Mouse (Mus musculus) embryonic facial prominence, embryonic 12.5 days (tissue): ENCODE results near the gene Pou2f1. TPM values are rescaled to one million over a fixed set of nuclear protein-coding genes. Genes with fewer than 3 reads are reported as not detected.

Source experiments
- ATAC-seq: fragments of 200-750 bp; cut with Nextera tagmentation; 2 replicates; pipeline ENCODE4 v1.8.0; 2017; ENCODE audit not compliant: insufficient number of reproducible peaks, insufficient read depth, low FRiP score, low TSS enrichment
- H3K27ac ChIP-seq: fragments of 300-500 bp; sonication (generic); 2 replicates; pipeline ENCODE4 v1.5.1; 2016; ENCODE audit warnings: mild to moderate bottlenecking
- H3K27me3 ChIP-seq: fragments of 300-500 bp; sonication (generic); 2 replicates; pipeline ENCODE4 v1.6.1; 2016; ENCODE audit warnings: mild to moderate bottlenecking, moderate library complexity
- H3K36me3 ChIP-seq: fragments of 300-500 bp; sonication (generic); 2 replicates; pipeline ENCODE4 v1.6.1; 2016; ENCODE audit warnings: mild to moderate bottlenecking
- H3K4me1 ChIP-seq: fragments of 300-500 bp; sonication (generic); 2 replicates; pipeline ENCODE4 v1.6.1; 2016
- H3K4me2 ChIP-seq: fragments of 300-500 bp; sonication (generic); replicated peaks from 2 replicates; pipeline ENCODE4 v1.6.1; 2016; ENCODE audit warnings: mild to moderate bottlenecking, moderate library complexity
- H3K4me3 ChIP-seq: fragments of 300-500 bp; sonication (generic); 2 replicates; pipeline ENCODE4 v1.5.1; 2016; ENCODE audit warnings: mild to moderate bottlenecking
- H3K9ac ChIP-seq: fragments of 300-500 bp; sonication (generic); 2 replicates; pipeline ENCODE4 v1.6.1; 2016; ENCODE audit warnings: mild to moderate bottlenecking, moderate library complexity
- H3K9me3 ChIP-seq: fragments of 300-500 bp; sonication (generic); 2 replicates; pipeline ENCODE4 v1.6.1; 2016; ENCODE audit warnings: mild to moderate bottlenecking, moderate library complexity
- WGBS: fragments of 180-500 bp; shearing (Covaris S2); methylation state at CpG from one replicate; pipeline ENCODE4 v1.1.7; 2016; 5-methylcytosine and 5-hydroxymethylcytosine counted together
- polyA plus RNA-seq: library from polyadenylated mRNA; unstranded; fragments of >200 nt; fragmentation: Nextera tagmentation; extraction: Ambion mirVana; gene quantifications from 2 replicates; pipeline ENCODE4 v1.2.1, GENCODE M21; 2016

Pou2f1 gene
- polyA plus RNA-seq, 1 experiment from 2014 or later, result 17.0 TPM

GRCm38 (mm10) chr1:165860373-165861234, 141.9 kb downstream of the Pou2f1 start:
- H3K27ac ChIP-seq, result no peak overlapping the region
- H3K36me3 ChIP-seq, result no peaks in the 10 kb centered on the region
- H3K4me2 ChIP-seq, result no peak overlapping the region
- H3K9ac ChIP-seq, result no peak overlapping the region
- peaks cover 12% of the 10 kb centered on the region for H3K4me1 ChIP-seq
- H3K9me3 ChIP-seq, result no peaks in the 10 kb centered on the region
- H3K4me3 ChIP-seq, result no peak overlapping the region
- 67% methylated on average over 9 of the region's 9 CpGs for WGBS
- ATAC-seq, result no peak
- no peaks in the 10 kb centered on the region for H3K27me3 ChIP-seq

GRCm38 (mm10) chr1:165858356-165858755, 144.1 kb downstream of the Pou2f1 start:
- Histone ChIP-seq H3K9me3 (no peaks in the 10 kb centered on the region), H3K4me2 (no peak overlapping the region), H3K36me3 (no peaks in the 10 kb centered on the region), H3K27me3 (no peaks in the 10 kb centered on the region; the same call in 1 of the 2 replicates), H3K9ac (no peak overlapping the region), H3K4me3 (no peak overlapping the region), H3K4me1 (no peaks in the 10 kb centered on the region), H3K27ac (no peak overlapping the region)
- no peak for ATAC-seq
- 73% methylated on average over 5 of the region's 5 CpGs for WGBS

- H3K9ac ChIP-seq, result no peak overlapping the region
- H3K9me3 ChIP-seq, result no peaks in the 10 kb centered on the region
- H3K27me3 ChIP-seq, result no peaks in the 10 kb centered on the region; the same call in 1 of the 2 replicates
- H3K27ac ChIP-seq, result no peak overlapping the region
- peaks cover 9% of the 10 kb centered on the region for H3K4me1 ChIP-seq
- WGBS, result 90% methylated on average over 11 of the region's 11 CpGs
- H3K4me2 ChIP-seq, result no peak overlapping the region
- no peak for ATAC-seq
- H3K36me3 ChIP-seq, result no peaks in the 10 kb centered on the region
- H3K4me3 ChIP-seq, result no peak overlapping the region
Observed at GRCm38 (mm10) chr1:165857279-165857678, 145.2 kb downstream of the Pou2f1 start.

- no peaks in the 10 kb centered on the region for H3K9me3 ChIP-seq
- H3K4me3 ChIP-seq, result no peak overlapping the region
- no peak overlapping the region for H3K27ac ChIP-seq
- 57% methylated on average over 9 of the region's 9 CpGs for WGBS
- no peaks in the 10 kb centered on the region; the same call in 1 of the 2 replicates for H3K27me3 ChIP-seq
- peaks cover 14% of the 10 kb centered on the region for H3K4me1 ChIP-seq
- no peaks in the 10 kb centered on the region for H3K36me3 ChIP-seq
- no peak for ATAC-seq
- no peak overlapping the region for H3K4me2 ChIP-seq
- H3K9ac ChIP-seq, result no peak overlapping the region
Observed at GRCm38 (mm10) chr1:165855759-165856545, 146.5 kb downstream of the Pou2f1 start.

- WGBS, result 60% methylated on average over 10 of the region's 10 CpGs
- H3K4me1 ChIP-seq, result peaks cover 14% of the 10 kb centered on the region
- no peak overlapping the region for H3K27ac ChIP-seq
- H3K4me2 ChIP-seq, result no peak overlapping the region
- H3K27me3 ChIP-seq, result peaks cover 4% of the 10 kb centered on the region; the same call in 1 of the 2 replicates
- no peaks in the 10 kb centered on the region for H3K36me3 ChIP-seq
- no peak overlapping the region for H3K9ac ChIP-seq
- no peak for ATAC-seq
- no peaks in the 10 kb centered on the region for H3K9me3 ChIP-seq
- no peak overlapping the region for H3K4me3 ChIP-seq
Observed at GRCm38 (mm10) chr1:165853729-165854420, 148.6 kb downstream of the Pou2f1 start.

DNA sequence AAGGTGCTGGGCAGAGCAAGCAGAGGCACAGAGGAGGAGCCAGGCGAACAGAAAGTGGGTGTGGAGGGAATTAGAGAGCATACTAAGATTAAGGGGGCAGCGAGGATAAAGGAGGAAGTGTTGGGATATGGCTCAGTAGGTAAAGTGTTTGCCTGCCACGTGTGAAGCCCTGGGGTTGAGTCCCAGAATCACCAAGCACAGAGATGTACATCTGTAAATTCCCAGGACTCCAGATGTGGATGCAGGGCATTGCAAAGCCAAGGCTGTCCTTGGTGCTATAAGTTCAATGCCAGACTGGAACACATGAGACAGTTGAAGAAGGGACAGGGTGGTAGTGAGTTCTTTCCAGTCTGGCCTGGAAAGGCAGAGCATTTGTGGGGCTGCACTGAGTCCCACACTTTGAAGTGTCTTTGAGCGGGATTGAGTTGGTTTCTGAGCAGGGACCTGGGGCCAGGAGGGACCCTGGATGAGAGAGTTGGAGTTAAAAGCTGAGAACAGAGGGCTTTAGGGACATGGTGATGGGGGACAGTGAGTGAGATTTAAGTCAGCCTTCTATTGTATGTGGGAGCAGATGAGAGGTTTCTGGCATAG, 149.3 kb downstream of the Pou2f1 start:
- WGBS, result 42% methylated on average over 4 of the region's 4 CpGs
- no peak for ATAC-seq
- peaks cover 14% of the 10 kb centered on the region for H3K4me1 ChIP-seq
- no peak overlapping the region for H3K27ac ChIP-seq
- no peaks in the 10 kb centered on the region for H3K9me3 ChIP-seq
- peaks cover 4% of the 10 kb centered on the region; the same call in 1 of the 2 replicates for H3K27me3 ChIP-seq
- H3K4me3 ChIP-seq, result no peak overlapping the region
- no peaks in the 10 kb centered on the region for H3K36me3 ChIP-seq
- no peak overlapping the region for H3K4me2 ChIP-seq
- no peak overlapping the region for H3K9ac ChIP-seq

DNA sequence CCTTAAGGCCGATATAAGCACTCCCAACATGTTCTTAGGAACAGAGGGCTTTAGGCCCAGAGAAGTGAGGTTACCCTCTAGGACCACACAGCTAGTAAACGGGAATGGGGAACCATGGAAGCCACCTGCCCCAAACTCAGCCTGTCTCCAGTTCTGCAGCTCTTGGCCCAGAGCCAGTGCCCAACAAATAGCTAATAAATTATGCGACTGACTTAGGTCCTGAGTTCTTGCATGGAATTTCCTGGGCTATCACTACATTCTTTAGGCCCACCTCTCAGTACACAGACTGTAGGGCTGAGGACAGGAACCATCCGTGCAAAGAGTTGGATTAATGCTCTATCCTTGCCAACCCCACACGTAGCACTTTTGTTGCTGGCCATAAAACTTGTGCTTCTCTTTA, 150.3 kb downstream of the Pou2f1 start:
- no peak overlapping the region for H3K9ac ChIP-seq
- H3K27me3 ChIP-seq, result peaks cover 4% of the 10 kb centered on the region; the same call in 1 of the 2 replicates
- H3K27ac ChIP-seq, result no peak overlapping the region
- WGBS, result 64% methylated on average over 5 of the region's 5 CpGs
- no peak overlapping the region for H3K4me2 ChIP-seq
- H3K36me3 ChIP-seq, result no peaks in the 10 kb centered on the region
- peaks cover 14% of the 10 kb centered on the region for H3K4me1 ChIP-seq
- no peak overlapping the region for H3K4me3 ChIP-seq
- ATAC-seq, result no peak
- H3K9me3 ChIP-seq, result no peaks in the 10 kb centered on the region

GRCm38 (mm10) chr1:165849458-165850445, 152.7 kb downstream of the Pou2f1 start:
- Histone ChIP-seq H3K27ac (no peak overlapping the region), H3K27me3 (peaks cover 21% of the 10 kb centered on the region), H3K4me3 (no peak overlapping the region), H3K4me1 (peaks cover 19% of the 10 kb centered on the region), H3K4me2 (no peak overlapping the region), H3K9me3 (no peaks in the 10 kb centered on the region), H3K9ac (no peak overlapping the region), H3K36me3 (no peaks in the 10 kb centered on the region)
- no peak for ATAC-seq
- WGBS, result 76% methylated on average over 17 of the region's 17 CpGs

- no peak overlapping the region for H3K4me2 ChIP-seq
- no peak overlapping the region for H3K27ac ChIP-seq
- WGBS, result 62% methylated on average over 4 of the region's 4 CpGs
- no peaks in the 10 kb centered on the region for H3K36me3 ChIP-seq
- peaks cover 24% of the 10 kb centered on the region for H3K4me1 ChIP-seq
- H3K9me3 ChIP-seq, result no peaks in the 10 kb centered on the region
- H3K4me3 ChIP-seq, result no peak overlapping the region
- ATAC-seq, result no peak
- H3K27me3 ChIP-seq, result peaks cover 26% of the 10 kb centered on the region
- no peak overlapping the region for H3K9ac ChIP-seq
Observed at GRCm38 (mm10) chr1:165848881-165849280, 153.6 kb downstream of the Pou2f1 start.

DNA sequence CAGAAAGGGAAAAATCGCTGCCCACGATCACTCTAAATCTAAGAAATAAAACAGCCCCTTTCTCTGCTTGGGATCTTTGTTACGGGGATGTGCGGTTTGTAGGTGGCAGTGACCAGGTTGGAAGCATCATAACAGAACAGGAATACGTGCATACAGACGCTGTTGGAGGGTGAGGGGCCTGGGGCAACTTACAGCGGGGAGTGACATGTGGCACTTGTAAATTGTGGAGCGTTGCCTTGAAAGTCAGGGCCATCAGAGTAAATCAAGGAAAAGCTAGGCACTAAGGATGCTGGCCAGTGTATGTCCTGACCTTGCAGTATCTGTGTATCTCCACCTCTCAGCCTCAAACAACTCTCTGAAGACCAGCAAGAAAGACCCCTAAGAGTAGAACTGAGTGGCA, 154.1 kb downstream of the Pou2f1 start:
- H3K4me1 ChIP-seq, result peaks cover 24% of the 10 kb centered on the region

More for the DNA sequence above, 154.1 kb downstream of the Pou2f1 start:
- no peak for ATAC-seq
- Histone ChIP-seq H3K9me3 (no peaks in the 10 kb centered on the region), H3K9ac (no peak overlapping the region), H3K36me3 (no peaks in the 10 kb centered on the region), H3K4me3 (no peak overlapping the region), H3K4me2 (no peak overlapping the region), H3K27ac (no peak overlapping the region), H3K27me3 (peaks cover 31% of the 10 kb centered on the region)
- WGBS, result 79% methylated on average over 8 of the region's 8 CpGs
